Mouse (Mus musculus) megakaryocyte, embryonic 14.5 days (primary cell): ENCODE measurements around the gene Gm21897.

Experiments
- FLI1 ChIP-seq: IDR thresholded peaks from 2 replicates; pipeline ENCODE4 v1.6.1; 2012; ENCODE audit warnings: low read length, inconsistent platforms, mixed read lengths
- GATA1 ChIP-seq: IDR thresholded peaks from 3 replicates; pipeline ENCODE4 v1.6.1; 2012; ENCODE audit warnings: mixed read lengths, low read length, inconsistent platforms, borderline replicate concordance

DNA sequence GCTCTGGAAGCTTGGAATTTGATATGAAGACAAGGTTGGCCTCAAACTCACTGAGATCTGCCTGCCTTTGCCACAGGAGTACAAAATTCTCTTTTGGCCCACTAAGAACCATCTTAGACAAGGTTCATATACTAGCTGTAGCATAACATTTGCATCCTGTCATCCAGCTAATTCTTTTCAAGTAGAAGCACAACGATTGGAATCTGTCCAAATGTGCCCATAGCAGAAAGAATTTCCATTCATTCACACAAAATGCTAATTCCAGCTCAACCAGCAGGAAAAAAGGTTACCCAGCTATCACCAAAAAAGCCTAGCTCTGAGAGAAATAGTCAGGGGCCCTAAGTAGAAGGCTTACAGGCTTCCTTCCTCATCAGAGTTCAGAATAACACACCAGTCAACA, 34.0 kb downstream of the Gm21897 start:
- TF ChIP-seq FLI1 (no peak), GATA1 (no peak)
